Mouse (Mus musculus): ENCODE data around the gene Il31. TPM values are rescaled to one million over a fixed set of nuclear protein-coding genes. Genes with fewer than 3 reads are reported as not detected.

Gene Il31
- polyA plus RNA-seq (2015; fragmentation: Nextera tagmentation; extraction: Ambion mirVana): not detected in 2 replicates

DNA sequence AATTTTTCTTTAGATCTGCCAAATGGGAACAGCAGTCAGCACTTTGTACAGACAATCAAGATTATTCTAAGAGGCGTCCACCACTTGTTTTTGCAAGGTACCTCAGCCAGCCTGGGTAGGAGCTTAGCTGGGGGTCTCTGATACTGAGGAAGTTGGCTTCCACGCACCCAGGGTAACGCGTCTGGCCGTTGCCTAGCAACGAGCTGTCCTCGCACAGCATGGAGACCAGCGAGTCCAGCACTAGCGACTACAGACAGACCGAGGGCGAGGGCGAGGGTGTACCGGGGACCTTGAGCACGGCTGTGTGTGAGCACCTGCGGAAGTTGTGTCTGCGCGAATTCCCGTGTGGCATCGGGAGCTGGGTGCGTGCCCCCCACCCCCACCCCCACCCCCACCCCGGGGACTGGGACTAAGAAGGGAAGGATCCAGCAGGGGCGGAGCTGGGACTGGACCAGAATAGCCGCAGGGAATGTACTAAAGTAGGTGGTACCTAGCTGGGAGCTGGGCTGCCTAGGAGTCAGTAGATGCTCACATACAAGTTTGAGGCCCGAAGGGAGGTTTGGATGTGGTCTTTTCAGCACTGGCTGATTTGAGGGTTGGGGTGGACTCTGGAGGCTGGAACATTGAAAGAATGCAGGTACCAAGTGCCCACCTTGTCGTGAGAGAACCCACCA is at the start of gene Il31, which contains the start of gene Lrrc43:
Gene Il31, minus strand, starts transcription at position 378 of the 674 bp plus-strand sequence.
Gene Lrrc43, plus strand, starts transcription at position 194 of the 674 bp plus-strand sequence.
- H3K9me3 ChIP-seq: no peaks in the 10 kb centered on the region
- no peaks in the 10 kb centered on the region for H3K36me3 ChIP-seq
- H3K27ac ChIP-seq (replicated peaks): no peak within 1 kb of the TSS
- peak within 1 kb of the TSS; percentile 62 for H3K4me2 ChIP-seq
- H3K9ac ChIP-seq: no peak within 1 kb of the TSS
- peak within 1 kb of the TSS; percentile 29 for H3K4me3 ChIP-seq
- H3K4me1 ChIP-seq (replicated peaks): peaks cover 8% of the 10 kb centered on the region
- WGBS: 7% methylated on average over 25 of the region's 25 CpGs
- H3K27me3 ChIP-seq: no peaks in the 10 kb centered on the region
- peak; percentile 78 for ATAC-seq (ENCODE audit: low FRiP score, low read depth)

DNA sequence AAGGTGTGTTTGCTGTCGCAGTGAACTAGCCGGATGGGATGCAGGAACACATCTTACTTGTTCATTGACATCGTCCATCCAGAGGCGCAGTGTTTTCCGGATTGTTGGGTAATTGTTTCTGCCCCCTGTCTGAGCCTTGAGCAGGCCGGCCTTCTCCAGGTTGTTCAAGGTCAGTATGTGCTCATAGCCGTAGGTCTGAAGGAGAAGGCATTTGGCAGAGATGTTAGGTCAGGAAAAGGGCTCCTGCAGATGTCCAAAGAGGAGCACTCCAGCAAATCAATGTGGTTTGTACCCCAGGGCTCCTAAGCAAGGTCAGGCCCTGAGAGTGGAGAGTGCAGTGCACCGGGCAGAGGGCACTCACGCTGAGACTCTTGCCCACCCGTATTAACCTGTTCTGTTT is 44.5 kb upstream of the Il31 start:
- H3K4me1 ChIP-seq (replicated peaks): no peaks in the 10 kb centered on the region
- H3K36me3 ChIP-seq: peaks cover 80% of the 10 kb centered on the region
- ATAC-seq (ENCODE audit: low FRiP score, low read depth): no peak
- no peak overlapping the region for H3K27ac ChIP-seq (replicated peaks)
- WGBS: 94% methylated on average over 10 of the region's 10 CpGs
- H3K9ac ChIP-seq: no peak overlapping the region
- no peak overlapping the region for H3K4me2 ChIP-seq
- no peaks in the 10 kb centered on the region for H3K9me3 ChIP-seq
- H3K4me3 ChIP-seq: no peak overlapping the region
- H3K27me3 ChIP-seq: no peaks in the 10 kb centered on the region

DNA sequence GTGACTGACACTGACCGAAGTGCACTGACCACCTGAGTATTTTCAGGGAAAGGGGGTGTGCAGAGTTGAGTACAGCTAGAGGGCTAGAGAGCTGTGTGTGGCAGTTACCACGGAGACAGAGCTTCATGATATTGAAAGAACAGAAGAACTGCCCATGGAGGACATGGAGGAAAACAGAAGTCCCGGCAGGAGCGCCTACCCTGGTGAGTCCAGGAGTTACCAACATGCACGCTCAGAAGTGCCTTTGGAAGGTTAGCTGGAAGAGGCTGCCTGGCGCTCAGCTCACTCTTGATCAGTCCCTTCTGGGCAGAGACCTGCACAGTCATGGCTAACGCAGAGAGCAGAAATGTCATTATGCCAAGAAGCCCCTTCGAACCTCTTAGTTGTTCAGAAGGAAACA is 40.8 kb upstream of the Il31 start:
- Histone ChIP-seq H3K4me1 (replicated peaks) (peaks cover under 1% of the 10 kb centered on the region; the same call in 1 of the 2 replicates), H3K9me3 (no peaks in the 10 kb centered on the region), H3K4me3 (no peak overlapping the region), H3K27me3 (no peaks in the 10 kb centered on the region), H3K4me2 (no peak overlapping the region), H3K9ac (no peak overlapping the region), H3K27ac (replicated peaks) (no peak overlapping the region), H3K36me3 (peaks cover 64% of the 10 kb centered on the region)
- no peak for ATAC-seq (ENCODE audit: low FRiP score, low read depth)
- WGBS: 90% methylated on average over 8 of the region's 8 CpGs

DNA sequence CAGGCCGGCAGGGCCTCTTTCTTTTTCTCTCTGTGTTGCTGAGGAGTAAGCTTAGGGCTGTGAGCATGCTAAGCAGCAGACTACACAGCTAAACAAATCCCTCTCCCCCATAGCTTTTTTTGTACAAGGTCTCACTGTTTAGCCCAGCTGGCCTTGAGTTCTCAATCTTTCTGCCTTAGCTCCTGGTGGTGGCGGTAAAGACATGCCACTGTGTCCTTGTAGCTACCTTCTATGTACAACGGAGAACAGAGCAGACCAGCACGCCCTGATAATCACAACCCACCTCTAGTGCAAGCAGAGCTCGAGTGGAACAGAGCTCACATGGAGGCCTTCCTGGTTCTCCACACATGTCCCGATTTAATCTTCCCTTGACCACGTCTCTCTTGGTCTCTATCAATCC is 39.4 kb upstream of the Il31 start:
- H3K4me1 ChIP-seq (replicated peaks): peaks cover 9% of the 10 kb centered on the region
- H3K4me3 ChIP-seq: no peak overlapping the region
- no peaks in the 10 kb centered on the region for H3K9me3 ChIP-seq
- H3K9ac ChIP-seq: no peak overlapping the region
- no peak for ATAC-seq (ENCODE audit: low FRiP score, low read depth)
- H3K27me3 ChIP-seq: no peaks in the 10 kb centered on the region
- peaks cover 51% of the 10 kb centered on the region for H3K36me3 ChIP-seq
- no peak overlapping the region for H3K27ac ChIP-seq (replicated peaks)
- 85% methylated on average over 7 of the region's 7 CpGs for WGBS
- no peak overlapping the region for H3K4me2 ChIP-seq

DNA sequence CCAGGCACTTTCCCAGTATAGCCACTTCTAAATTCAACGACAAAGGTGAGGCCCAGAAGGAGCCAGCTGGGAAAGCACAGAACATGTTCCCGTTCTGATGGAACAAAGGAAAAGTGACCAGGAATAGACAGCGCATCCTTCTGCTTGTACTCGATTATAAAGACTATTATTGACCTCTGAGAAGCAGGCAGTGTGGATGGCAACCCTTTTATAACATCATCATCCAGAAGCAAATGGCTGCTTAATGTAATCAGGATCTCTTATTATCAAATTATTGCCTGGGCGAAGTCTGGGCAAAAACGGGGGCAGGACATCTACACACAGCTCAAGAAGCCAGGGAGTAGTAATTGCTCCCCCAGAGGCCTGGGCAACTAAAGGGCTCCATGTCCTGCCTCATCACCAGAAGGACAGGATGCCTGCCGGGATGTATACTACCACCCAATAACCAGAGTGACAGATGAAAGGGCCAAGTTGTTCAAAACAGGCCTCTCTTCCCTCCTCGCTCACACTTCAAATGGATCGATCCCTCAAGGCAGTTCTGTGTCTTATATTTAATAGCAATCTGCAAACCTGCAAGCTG is 36.7 kb upstream of the Il31 start:
- WGBS: 91% methylated on average over 9 of the region's 9 CpGs
- Histone ChIP-seq H3K27me3 (no peaks in the 10 kb centered on the region), H3K4me2 (no peak overlapping the region), H3K9me3 (no peaks in the 10 kb centered on the region), H3K4me3 (no peak overlapping the region), H3K36me3 (peaks cover 25% of the 10 kb centered on the region), H3K4me1 (replicated peaks) (peaks cover 27% of the 10 kb centered on the region), H3K27ac (replicated peaks) (no peak overlapping the region), H3K9ac (no peak overlapping the region)
- ATAC-seq (ENCODE audit: low FRiP score, low read depth): no peak

DNA sequence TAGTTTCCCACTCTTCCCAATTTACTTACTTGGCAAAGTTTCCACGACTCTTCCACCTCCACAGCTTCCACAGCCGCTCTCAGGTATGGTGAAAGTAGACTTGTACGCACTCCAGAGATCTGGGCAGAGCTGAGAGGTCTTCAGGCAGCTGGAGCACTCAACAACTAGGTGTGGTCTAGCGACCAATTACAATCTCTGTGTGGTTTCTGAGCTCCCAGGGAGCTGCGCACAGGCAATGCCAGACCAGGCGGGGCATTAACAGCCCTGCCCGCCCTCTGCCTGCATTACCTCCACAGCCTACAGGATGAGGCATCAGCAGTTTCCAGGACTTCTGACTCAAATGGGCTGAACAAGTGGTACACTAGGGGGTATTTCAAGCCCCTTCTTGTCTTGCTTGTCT is 36.0 kb upstream of the Il31 start, which contains the start of gene Gm49027:
Gene Gm49027, minus strand, starts transcription at position 208 of the 400 bp plus-strand sequence.
- Histone ChIP-seq H3K36me3 (peaks cover 18% of the 10 kb centered on the region), H3K27ac (replicated peaks) (peak within 1 kb of the TSS; percentile 79), H3K27me3 (no peaks in the 10 kb centered on the region), H3K9me3 (no peaks in the 10 kb centered on the region), H3K4me1 (replicated peaks) (peaks cover 27% of the 10 kb centered on the region), H3K4me3 (peak within 1 kb of the TSS; percentile 81), H3K4me2 (peak within 1 kb of the TSS; percentile 77), H3K9ac (peak within 1 kb of the TSS; percentile 50)
- 90% methylated on average over 7 of the region's 7 CpGs for WGBS
- ATAC-seq (ENCODE audit: low FRiP score, low read depth): no peak

DNA sequence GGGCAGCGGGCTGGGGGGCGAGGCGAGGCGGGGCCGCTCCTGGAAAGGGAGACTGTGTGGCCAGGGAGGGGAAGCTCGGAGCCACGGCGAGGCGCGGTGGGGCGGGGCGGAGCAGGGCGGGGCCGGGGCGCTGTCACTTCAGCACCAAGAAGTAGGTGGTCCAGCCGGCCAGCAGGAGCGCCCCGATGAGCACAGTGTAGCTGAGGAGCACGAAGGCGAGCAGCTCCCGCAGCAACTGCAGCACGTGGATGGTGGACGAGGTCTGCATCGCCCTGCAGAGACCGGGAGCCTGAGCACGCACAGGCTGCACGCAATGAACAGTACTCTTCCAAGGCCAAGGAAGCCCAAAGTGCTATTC is 35.1 kb upstream of the Il31 start:
- peak overlapping the region; percentile 79 for H3K27ac ChIP-seq (replicated peaks)
- peaks cover 27% of the 10 kb centered on the region for H3K4me1 ChIP-seq (replicated peaks)
- H3K36me3 ChIP-seq: peaks cover 9% of the 10 kb centered on the region
- peak; percentile 93 for ATAC-seq (ENCODE audit: low FRiP score, low read depth)
- H3K4me3 ChIP-seq: peak overlapping the region; percentile 81
- H3K9ac ChIP-seq: peak overlapping the region; percentile 50
- 0% methylated on average over 25 of the region's 27 CpGs for WGBS
- no peaks in the 10 kb centered on the region for H3K9me3 ChIP-seq
- H3K27me3 ChIP-seq: no peaks in the 10 kb centered on the region
- H3K4me2 ChIP-seq: peak overlapping the region; percentile 77

DNA sequence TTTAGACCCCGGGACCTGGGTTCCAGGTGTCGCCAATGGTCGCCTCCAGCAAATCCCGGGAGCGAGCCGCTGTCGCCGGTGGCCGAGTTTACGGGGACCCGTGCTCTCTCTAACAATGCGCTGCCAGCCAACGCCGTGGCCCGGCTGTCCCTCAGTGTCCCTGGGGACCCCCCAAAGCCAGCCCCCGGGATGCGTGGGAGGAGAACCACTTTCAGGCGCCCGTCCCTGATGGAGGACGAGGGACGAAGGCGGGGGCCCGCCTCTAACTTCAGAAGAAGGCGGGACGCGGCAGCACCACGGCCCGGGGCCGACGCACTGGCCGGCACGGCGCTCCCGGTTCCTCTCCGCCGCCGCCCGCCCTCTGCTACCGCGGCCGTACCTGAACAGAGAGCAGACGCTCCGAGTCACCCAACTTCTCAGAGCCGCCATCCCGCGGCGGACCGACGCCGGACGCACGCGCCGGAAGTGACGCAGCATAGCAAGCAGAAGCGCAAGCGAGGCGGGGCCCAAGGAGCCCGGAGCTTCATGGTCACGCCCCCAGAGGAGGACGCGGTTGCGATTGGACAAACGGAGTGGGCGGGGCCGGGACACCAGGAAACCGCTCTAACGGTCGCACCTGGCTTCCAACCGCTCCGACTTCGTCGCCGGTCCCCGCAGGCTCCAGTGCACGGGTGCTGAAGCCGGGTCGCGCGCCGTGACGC is 34.6 kb upstream of the Il31 start, which contains the start of gene Diablo:
Gene Diablo, minus strand, starts transcription at position 485 of the 701 bp plus-strand sequence.
- H3K27me3 ChIP-seq: no peaks in the 10 kb centered on the region
- peak within 1 kb of the TSS; percentile 74 for H3K9ac ChIP-seq
- H3K4me1 ChIP-seq (replicated peaks): peaks cover 27% of the 10 kb centered on the region
- WGBS: under 1% methylated on average over 76 of the region's 82 CpGs
- H3K36me3 ChIP-seq: 0 out of 2 replicates have a peak, but pooled peaks cover 7% of the 10 kb centered on the region
- no peaks in the 10 kb centered on the region for H3K9me3 ChIP-seq
- peak within 1 kb of the TSS; percentile 81 for H3K4me3 ChIP-seq
- H3K27ac ChIP-seq (replicated peaks): peak within 1 kb of the TSS; percentile 79
- H3K4me2 ChIP-seq: peak within 1 kb of the TSS; percentile 77
- ATAC-seq (ENCODE audit: low FRiP score, low read depth): peak; percentile 98

DNA sequence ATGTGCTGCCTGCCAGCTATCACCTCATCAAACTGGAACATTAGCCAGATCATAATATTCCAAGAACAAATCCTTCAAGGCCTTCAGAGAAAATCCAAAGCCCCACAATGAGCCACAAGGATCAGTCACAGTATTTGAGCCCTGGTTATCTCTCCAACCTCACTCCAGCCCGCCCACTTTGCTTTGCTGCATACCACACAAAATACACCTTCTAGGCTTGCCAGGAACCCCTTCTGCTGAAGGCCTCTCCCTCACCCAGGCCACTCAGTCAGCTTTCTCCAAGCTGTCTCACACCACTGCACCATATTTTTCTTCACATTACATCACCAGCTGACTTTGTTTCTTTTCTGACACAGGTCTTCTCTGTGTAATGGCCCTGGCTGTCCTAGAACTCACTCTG is 32.9 kb upstream of the Il31 start:
- no peaks in the 10 kb centered on the region for H3K27me3 ChIP-seq
- ATAC-seq (ENCODE audit: low FRiP score, low read depth): no peak
- 96% methylated on average over 1 of the region's 1 CpGs for WGBS

DNA sequence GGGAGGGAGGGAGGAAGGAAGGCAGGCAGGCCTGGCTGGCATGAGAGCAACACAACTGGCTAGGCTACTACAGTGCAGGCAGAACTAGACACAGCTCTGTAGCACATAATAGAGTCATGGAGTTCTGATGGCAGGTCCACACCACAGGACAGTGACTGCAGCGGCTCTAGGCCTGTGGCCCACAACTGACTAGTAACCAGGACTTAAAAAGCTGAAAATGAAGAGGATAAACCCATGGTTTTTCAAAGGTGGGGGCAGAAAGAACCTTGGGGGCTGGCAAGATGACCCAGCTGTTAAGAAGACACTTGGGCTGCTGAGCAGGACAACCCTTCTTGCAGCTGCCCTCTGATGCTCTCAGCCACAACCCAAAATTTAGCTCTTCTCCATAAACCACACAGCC is 32.3 kb upstream of the Il31 start:
- 88% methylated on average over 1 of the region's 1 CpGs for WGBS
- ATAC-seq (ENCODE audit: low FRiP score, low read depth): no peak
- peaks cover 17% of the 10 kb centered on the region for H3K36me3 ChIP-seq
- H3K4me1 ChIP-seq (replicated peaks): peaks cover 27% of the 10 kb centered on the region
- H3K9me3 ChIP-seq: no peaks in the 10 kb centered on the region
- no peaks in the 10 kb centered on the region for H3K27me3 ChIP-seq
- H3K27ac ChIP-seq (replicated peaks): no peak overlapping the region
- no peak overlapping the region for H3K4me2 ChIP-seq
- H3K9ac ChIP-seq: no peak overlapping the region
- no peak overlapping the region for H3K4me3 ChIP-seq

More for the DNA sequence above, 32.9 kb upstream of the Il31 start:
- Histone ChIP-seq H3K36me3 (peaks cover 14% of the 10 kb centered on the region), H3K4me3 (no peak overlapping the region), H3K4me2 (no peak overlapping the region), H3K9ac (no peak overlapping the region), H3K27ac (replicated peaks) (no peak overlapping the region), H3K4me1 (replicated peaks) (peaks cover 27% of the 10 kb centered on the region), H3K9me3 (no peaks in the 10 kb centered on the region)

DNA sequence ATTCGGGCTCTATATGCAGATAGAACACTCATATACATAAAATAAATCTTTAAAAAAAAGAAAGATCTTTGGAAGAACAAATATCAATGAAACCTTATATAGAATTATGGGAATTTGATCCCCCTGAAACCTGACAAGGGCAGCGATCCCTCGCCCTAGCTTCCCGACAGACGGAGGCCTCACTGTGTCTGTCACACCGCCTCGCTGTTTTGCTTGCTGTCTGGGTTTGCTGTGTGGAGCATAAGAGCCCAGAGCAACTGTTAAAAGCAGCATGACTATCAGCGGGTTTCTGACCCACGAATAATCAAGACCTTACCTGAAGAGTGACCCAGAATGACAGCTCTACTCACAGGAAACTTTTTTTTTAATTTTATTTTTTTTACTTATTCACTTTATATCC is 31.4 kb upstream of the Il31 start:
- Histone ChIP-seq H3K27ac (replicated peaks) (no peak overlapping the region), H3K4me3 (no peak overlapping the region), H3K4me1 (replicated peaks) (peaks cover 27% of the 10 kb centered on the region), H3K9ac (no peak overlapping the region), H3K9me3 (no peaks in the 10 kb centered on the region), H3K36me3 (peaks cover 24% of the 10 kb centered on the region), H3K27me3 (no peaks in the 10 kb centered on the region), H3K4me2 (no peak overlapping the region)
- ATAC-seq (ENCODE audit: low FRiP score, low read depth): no peak
- 91% methylated on average over 9 of the region's 9 CpGs for WGBS

DNA sequence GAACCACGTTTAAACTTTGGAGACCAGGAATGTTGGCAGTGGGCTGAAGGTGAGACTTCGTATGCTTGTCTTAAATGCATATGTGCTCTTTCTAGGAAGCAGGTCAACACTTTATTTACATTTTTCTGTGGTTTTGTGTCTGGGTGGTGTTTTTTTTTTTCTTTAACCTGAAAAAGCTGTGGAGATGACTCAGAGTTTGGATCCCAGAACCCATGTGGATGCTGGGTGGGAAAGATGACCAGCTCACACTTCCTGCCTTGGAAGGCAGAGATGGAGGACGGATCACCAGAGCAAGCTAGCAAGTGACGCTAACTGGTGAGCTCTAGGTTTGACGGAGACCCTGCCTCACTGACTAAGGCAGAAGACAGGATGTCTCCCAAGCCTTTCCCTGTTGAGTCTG is 25.6 kb upstream of the Il31 start:
- H3K4me2 ChIP-seq: no peak overlapping the region
- no peak overlapping the region for H3K4me3 ChIP-seq
- ATAC-seq (ENCODE audit: low FRiP score, low read depth): no peak
- WGBS: 92% methylated on average over 5 of the region's 5 CpGs
- H3K36me3 ChIP-seq: peaks cover 37% of the 10 kb centered on the region
- H3K27ac ChIP-seq (replicated peaks): no peak overlapping the region
- no peaks in the 10 kb centered on the region for H3K9me3 ChIP-seq
- H3K27me3 ChIP-seq: no peaks in the 10 kb centered on the region
- H3K9ac ChIP-seq: no peak overlapping the region
- H3K4me1 ChIP-seq (replicated peaks): no peaks in the 10 kb centered on the region

Measured in hindbrain, embryonic 15.5 days (tissue).